Mouse (Mus musculus): ENCODE data around the gene Ccdc102a.
A peak's percentile ranks its signal among the peaks of the same experiment; 100 is the strongest.

The Ccdc102a gene

DNA sequence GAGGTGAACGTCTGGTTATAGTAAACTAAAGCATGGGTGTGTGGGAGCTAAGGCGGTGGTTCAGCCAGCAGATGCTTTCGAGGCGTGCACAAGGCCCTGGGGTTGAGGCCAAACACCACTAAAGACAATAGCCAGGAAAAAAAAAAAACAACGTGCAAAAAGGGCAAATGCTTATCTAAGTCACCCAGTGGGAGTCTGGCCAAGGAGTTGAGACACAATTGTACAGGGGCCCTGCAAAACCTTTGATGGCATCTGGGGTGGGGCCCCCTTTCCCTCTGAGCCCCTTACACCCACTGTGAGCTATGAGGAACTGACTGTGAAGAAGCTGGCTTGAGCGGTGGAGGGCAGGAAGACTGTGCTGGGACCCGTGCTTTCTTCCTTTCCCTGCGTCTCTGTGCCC lies 4.7 kb upstream of the Ccdc102a start:
- no peak for DNase-seq (ENCODE audit: extremely low spot score, low read depth, low spot score)

DNA sequence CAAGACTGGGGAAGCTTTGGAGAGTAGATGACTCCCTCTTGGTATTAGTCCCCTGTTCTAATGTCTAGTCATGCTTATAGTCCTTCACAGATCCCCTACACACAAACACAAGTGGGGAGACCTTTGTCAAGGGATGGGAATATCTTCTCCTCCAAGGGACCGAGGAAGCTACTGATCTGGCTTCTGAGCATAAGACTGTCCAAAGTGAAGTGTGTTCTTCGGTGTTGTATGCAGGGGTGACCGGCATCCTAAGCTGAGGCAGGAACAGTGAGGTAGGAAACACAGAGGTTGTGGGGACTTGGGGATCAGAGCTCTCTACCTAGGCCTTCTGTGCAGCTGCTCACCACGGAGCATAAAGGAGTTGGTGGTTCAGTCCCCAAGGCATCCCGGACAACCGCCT lies 4.3 kb upstream of the Ccdc102a start:
- no peak for DNase-seq (ENCODE audit: extremely low spot score, low read depth, low spot score)

DNA sequence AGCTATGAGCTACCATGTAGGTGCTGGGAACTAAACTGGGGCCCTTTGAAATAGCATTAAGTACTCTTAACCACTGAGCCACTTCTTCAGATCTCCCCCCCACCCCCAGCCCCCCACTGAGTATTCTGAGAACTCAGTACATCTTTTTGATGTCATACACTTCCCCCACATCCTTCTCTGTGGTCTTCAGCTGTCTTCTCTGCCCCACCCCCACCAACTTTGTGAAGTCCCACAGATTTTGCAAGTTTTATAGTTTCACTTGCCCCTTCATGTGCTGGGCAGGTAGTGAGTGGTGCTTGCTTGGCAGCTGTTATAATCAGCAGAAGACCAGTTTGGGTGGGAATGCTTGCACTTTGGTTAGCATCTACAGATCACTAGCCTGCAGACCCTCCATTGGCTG lies 1.4 kb upstream of the Ccdc102a start:
- DNase-seq (ENCODE audit: extremely low spot score, low read depth, low spot score) = no peak

DNA sequence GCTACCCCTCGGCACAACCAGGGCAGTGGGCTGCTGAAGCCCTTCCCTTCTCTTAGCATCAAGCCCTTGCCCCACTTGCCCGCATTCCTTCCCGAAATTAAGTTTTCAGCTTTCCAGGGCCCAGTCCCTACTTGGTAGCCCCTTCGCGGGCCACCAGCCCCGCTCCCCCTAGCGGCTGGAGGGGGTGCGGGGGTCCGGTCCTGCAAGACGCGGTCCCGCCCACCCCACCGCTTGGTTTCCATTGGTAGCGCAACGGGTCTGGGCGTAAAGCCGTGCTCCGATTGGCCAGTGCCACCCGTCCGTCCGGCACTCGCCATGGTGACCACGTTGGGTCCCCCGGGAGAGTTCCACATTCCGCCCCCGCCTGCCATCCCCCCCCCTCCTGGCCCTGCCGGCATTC lies 546 bp downstream of the Ccdc102a start:
- peak; percentile 85 for DNase-seq (ENCODE audit: extremely low spot score, low read depth, low spot score)

DNA sequence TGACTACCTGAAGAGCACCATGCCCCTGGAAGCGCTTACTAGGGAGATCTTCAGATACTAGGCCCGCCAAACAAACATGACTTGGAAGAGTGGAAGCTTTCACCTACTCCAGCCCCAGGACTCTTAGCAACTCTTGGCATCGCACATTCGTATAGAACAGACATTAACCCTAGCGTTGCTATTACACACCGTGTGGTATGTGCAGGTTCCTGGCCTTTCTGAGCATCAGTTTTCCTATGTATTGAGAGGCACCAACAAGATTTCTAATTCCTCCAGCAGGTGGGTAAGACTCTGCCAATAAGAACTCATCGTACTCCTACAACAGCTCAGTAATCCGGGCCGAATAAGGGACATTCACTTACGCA lies 956 bp downstream of the Ccdc102a start:
- DNase-seq (ENCODE audit: extremely low spot score, low read depth, low spot score) = no peak

DNA sequence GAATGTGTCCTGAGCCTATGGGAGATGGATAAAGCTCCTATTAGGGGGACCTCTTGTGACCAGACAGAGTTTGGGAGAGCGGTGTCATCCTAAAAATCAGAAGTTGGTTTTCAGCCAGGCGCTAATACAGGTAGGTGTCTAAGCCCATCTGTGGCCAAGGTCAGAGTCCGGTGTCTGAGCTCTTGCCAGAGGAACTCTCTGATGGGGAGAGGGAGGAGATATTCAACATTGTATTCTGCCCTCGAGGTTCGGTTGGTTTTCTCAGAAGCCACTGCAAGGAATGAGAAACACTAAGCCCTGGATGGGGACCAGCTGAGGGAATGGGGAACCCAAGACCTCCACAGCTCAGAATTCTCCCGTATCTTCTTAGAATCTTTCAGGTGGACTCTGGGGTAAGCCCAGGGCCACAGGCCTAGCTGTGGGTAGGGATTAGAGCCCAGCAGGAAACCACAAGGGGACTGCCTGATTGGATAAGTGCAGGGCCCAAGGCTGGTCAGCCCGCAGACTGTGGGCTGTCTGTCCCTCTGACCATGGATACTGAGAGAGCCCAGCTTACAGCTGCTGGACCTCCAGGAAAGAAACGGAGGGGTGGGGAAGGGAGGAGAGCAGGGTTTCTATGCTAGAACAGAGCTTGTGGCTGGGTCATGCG lies 1.5 kb downstream of the Ccdc102a start:
- no peak for DNase-seq (ENCODE audit: extremely low spot score, low read depth, low spot score)

DNA sequence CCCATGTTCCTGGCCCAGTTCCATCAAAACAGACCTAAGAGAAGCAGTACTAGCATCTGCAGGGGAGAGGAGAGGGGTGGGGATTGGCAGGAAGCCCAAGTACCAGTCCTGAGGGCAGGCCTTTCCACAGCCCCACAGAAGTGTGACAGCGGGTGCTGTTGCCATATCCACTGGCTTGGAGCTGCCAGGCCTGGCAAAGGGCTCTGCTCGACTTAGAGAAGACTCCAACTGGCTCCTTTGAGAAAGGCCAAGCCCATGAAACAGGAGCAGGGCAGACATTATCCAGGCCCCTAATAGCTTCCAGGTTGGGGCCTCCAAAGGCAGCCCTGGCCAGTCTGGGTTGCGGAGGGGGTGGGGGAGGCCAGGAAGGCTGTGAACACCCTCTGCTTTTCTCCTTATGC lies 3.2 kb downstream of the Ccdc102a start:
- no peak for DNase-seq (ENCODE audit: extremely low spot score, low read depth, low spot score)

DNA sequence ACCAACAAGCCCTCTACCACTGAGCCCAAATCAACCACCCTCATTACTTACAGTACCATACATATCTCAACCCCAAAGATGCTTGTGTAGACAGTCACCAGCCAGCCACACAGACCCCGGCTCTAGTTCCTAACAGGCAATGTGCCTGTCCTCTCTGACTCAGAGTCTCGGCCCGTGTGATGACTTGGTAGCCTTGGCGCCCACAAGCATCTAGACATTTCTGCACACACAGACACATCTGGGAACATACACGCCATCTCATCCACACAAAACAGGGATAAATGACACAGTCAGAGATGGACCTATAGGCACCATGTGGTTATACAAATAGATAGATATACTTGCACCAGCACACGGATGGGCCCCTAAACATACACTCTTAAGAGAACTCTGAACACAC lies 3.6 kb downstream of the Ccdc102a start:
- no peak for DNase-seq (ENCODE audit: extremely low spot score, low read depth, low spot score)

DNA sequence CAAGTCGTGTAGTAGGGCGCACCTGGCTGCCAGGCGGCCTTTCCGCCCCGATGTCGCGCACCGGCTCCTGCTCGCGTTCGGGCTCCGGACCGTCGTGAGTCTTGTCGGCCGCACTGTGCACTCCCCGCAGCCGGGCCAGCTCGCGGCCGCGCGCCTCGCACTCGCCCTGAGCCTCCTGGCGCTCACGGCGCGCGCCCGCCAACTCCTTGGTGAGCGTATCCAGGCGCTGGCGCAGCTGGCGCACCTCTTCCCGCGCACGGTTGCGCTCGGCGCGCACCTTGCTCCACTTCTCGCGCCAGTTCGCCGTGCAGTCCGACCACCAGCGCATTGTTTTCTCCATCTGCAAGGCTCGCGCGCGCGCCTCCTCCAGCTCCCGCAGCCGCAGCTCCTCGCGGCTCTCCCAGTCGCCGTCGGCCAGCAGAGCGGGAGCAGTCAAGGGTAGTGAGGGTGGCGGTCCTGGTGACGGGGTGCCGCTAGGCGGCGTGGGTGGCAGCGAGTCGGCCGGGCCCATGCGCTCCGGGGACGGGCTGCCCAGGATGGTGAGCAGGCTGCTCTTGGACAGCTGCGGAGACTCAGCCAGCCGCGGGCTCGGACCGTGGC lies 4.7 kb downstream of the Ccdc102a start:
- DNase-seq (ENCODE audit: extremely low spot score, low read depth, low spot score) = no peak

DNA sequence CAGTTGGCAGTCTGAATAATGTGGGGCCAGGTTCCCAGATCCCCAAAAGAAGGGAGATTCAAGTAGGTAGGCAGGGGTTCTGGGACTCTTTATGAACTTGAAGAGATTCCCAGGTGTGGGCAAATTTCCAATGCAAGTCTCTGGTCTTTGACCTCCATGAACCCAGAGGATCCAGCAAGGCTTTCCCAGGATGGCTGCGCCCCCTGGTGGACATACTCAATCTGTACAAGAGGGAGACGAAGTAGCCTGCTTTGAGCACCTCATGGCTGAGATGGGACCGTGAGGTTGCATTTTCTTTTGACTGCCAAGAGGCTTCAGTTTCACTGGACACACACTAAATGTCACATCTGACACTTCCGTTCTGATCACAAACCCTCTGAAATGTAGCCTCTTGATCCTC lies 9.1 kb downstream of the Ccdc102a start:
- peak; percentile 77 for DNase-seq (ENCODE audit: extremely low spot score, low read depth, low spot score)

DNA sequence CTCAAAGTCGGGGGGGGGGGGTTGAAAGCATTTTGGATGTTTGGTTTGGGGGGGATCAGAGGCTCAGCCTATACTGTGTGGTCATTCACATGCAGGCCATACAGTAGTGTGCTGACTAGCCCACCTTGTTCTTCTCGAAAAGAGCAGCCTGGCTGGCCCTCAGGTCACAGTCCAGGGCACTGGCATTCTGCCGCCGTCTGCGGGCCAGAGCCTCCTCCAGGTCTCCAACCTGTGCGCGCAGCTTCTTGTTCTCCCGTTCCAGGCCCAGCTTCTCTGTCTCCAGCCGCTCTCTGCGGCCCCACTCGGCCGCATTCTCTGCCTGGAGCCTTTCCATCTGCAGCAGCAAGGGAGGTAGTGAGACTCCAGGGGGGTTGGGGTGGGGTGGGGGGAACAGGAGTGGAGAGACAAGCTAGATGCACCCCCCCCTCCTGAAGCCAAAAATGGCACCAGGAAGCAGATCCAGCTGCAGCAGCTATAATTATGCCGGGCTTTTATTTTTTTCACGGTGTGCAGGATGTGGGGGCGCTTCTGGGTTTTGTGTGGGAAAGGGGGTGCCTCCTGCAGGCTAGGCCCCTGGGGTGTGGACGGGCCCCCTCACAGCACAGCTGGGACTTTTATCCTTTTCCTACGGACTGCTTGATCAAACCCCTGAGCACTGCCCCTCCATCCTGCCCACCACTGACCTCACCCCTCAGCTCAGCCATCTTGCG lies 10.2 kb downstream of the Ccdc102a start:
- DNase-seq (ENCODE audit: extremely low spot score, low read depth, low spot score) = no peak

DNA sequence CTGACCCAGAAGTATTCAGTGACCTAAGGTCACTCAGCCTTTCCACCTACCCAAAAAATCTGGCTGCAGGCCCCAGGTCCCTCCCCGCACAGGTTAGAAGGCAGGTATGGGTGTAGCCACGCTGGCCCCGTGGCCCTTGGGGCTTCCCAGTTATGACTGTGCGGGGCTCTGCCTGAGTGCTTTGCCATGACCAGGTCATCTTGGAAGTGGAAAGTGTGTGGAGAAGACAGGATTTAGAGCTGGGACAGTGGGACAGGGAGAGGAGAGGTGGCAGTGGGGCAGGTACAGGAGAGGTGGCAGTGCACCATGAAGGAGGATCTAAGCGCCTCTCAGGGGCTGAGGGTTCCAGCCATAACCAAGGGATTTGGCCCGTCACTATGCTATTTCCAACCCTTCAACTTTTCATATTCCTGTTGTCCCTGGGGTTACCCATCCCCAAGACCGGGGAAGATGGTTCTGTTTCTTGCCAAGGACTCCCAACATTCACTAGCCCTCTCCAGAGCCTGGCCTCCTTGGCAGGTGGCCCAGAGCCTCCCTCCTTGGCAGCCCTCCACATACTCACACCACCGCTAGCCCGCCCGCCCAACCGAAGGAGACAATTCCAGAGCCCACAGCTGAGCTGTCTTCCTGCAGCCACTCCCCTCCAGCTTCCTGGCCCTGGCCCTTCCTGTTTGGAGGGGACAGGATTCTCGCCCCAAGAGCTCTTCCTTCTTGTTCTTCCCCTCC lies 13.3 kb downstream of the Ccdc102a start:
- no peak for DNase-seq (ENCODE audit: extremely low spot score, low read depth, low spot score)

DNA sequence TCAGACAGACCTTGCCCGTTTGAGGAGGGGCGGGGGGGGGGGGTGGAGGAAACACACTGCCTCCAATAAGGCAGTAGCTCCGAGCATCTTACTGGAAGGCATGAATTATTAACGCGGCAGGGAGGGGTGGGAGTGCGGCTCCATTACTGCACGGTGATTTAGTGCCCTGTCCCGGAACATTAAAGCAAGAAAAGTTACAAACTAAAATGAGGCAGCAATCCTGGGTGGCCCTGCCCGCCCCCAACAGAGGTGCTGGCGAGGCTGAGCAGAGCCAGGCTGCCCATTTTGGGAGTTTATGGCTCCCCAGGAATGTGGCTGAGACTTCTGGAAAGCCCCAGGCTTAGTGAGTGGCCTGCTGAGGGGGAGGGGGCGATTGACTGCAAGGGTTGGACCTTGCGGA lies 14.2 kb downstream of the Ccdc102a start:
- DNase-seq (ENCODE audit: extremely low spot score, low read depth, low spot score) = peak; percentile 53

DNA sequence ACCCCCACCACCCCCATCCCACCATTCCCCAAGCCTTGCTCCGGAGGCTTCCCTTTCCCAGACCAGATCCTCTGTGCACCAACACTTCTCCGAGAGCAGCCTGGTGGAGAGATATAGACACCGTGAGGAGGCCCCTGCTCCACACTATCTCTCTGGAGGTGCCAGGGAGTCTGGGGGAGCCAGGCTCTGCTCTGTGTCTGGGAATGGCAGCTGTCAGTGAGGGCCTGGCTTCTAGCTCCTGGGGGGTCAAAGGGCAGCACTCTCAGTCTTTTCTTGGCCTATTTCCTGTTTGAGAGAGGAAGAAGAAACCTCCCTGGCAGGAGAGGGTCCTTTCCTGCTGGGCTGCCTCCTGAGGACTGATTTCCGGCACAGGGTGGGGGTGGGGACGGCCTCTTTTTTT lies 16.9 kb downstream of the Ccdc102a start:
- no peak for DNase-seq (ENCODE audit: extremely low spot score, low read depth, low spot score)

DNA sequence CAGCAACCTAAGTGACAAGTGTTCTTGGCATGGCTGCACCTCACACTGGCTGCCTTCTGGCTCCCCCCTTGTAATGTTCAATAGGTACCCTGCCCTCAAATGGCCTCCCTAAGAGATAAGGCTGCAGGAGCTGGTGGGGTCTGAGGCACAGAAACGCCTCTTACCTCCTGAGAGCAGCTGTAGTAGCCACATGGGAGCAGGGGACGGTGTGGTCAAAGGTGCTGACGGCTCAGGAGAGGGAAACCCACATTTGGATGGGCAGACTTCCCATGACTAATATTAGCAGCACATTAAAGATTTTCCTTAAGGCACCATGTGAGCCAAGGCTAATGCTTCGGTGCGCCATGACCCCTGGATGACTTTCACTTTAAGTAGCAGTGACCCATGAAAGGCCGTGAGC lies 17.3 kb downstream of the Ccdc102a start:
- no peak for DNase-seq (ENCODE audit: extremely low spot score, low read depth, low spot score)

DNA sequence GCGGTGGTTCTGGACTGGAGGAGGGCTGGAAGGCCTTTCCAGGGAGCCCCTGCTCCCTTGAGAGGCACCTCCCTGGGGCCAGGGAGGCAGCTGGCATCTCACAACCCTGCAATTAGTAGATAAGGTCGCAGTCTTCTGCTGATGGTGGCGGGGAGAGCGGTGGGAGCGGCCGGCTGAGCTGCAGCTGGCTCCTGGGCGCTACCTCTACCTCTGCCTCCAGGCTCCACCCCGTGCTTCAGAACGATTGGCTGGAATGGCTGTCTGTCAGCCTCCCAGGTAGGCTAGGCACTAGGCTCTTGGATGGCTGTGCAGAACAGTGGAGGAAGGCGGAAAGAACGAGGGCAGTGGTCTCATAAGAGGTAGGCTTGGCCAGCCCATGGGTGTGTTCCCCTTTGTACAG lies 18.6 kb downstream of the Ccdc102a start:
- DNase-seq (ENCODE audit: extremely low spot score, low read depth, low spot score) = no peak

DNA sequence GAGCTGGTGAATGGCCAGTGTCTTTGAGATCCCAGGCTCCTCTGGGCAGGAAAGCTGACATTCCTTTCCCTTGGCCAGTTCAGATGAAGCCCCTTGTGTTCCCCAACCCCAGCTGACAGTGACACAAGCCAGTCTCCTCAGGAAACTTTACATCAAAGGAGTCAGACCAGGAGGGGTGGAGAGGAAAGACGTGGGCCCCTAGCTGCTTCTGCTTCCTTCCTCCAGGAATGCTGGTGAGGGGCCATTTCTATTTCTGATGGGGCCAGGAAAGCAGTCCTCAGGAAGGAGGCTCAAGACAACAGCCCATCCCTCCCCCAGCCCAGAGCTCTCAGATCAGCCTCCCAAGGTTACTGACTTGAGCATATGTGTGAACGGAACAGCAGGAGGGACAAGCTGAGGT lies 25.0 kb downstream of the Ccdc102a start:
- no peak for DNase-seq (ENCODE audit: extremely low spot score, low read depth, low spot score)

DNA sequence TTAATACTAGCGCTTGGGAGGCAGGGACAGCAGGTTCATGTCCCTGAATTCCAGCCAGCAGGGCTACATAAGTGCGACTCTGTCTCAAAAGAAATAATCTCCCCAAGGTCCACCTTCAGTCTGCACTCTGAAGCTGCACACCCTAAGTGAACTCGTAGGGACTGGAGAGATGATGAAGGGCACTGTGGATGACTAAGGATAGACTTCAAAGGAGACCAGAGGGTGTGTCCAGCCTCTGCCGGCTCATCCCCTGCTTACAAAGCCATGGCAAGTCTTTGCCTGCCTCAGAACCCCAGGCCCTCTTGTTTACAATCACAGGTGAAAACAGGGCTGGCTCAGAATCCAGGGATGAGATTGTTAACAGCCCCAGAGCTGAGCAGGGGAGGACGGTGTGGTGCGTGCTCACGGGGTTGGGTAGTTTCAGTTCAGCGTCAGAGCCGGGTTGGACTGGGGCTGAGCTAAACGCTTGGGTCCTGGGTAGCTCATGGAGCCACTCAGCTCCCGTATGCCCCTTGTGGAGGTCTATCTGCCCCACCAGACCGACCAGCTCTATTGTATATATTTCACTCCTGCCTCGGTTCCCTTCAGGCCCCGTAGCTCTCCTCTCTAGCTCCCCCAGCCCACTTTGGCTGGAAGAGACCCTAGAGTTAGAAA lies 29.4 kb downstream of the Ccdc102a start:
- no peak for DNase-seq (ENCODE audit: extremely low spot score, low read depth, low spot score)

DNA sequence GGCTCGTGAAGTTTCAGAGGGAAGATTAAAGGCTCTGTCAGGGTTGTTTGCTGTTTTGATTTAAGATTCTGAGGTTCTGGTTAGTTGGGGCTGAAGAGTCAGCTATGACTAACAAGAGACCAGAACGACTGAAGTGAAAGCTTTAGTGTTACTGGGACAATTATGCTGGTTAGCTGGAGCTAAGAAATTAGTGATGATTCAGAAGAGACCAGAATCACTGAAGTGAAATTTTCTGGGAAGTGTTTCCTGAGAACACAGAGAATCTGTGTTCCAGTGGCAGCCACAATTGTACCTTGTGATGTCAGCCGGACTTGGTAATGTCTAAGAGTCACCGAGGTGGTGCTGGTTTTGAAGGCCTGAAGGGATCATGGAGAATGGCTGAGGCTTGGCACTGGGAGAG lies 37.2 kb downstream of the Ccdc102a start:
- no peak for DNase-seq (ENCODE audit: extremely low spot score, low read depth, low spot score)

DNA sequence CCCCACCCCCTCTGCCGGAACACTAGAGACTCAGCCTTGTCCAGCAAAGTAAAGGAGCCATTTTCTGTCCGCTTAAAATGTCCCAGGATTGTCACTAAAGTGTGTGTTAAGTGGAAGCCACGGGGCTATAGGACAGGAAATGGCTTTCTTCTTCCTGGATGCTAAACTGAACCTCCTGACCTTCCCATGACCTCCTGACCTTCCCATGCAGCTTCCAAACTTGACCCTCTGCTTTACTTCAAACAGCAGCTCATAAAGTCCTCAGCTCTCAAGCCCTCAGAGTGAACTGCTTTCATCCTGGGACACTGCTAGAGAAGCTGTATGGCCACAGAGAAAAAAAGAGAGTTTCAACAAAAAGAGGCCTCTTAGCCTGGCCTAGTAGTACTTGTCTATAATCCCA lies 41.1 kb downstream of the Ccdc102a start:
- no peak for DNase-seq (ENCODE audit: extremely low spot score, low read depth, low spot score)

DNA sequence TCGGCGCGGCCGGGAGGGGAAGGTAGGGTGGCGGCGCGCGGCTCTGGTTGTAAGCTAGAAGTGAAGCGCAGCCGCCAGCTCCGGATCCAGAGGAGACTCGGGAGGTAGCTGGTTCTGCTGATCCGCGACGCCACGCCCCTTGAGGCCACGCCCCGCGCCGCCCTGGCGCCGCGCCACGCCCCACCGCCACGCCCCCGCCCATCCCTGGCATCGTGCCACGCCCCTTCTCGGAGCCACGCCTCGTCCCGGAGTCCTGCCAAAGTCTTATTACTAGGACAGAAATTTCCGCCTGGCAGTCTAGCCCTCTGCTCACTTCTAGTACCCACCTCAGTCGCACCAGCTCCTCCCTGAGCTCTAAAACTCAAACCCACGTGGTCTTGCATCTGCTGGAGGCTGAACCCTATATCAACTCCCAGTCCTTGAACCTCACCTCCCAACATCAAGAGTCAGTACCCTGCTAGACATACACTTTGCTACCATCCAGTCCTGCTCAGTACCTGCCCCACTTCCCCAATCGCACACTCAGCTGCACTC lies 41.6 kb downstream of the Ccdc102a start, which contains the start of gene Dok4:
TSS of gene Dok4 (minus strand) at position 134 of the 534 bp plus-strand sequence.
- no peak for DNase-seq (ENCODE audit: extremely low spot score, low read depth, low spot score)

Data from hindlimb bud, embryonic 11.5 days (tissue).